Mouse (Mus musculus) ovary, postnatal 36 days (tissue): ENCODE results near the gene Romo1.
A peak's percentile ranks its signal among the peaks of the same experiment; 100 is the strongest.
"Not testable (repeated sequence)": the region's sequence is repeated elsewhere in the genome, so short reads cannot be mapped to it uniquely, and the experiment has no call there.

Experiments
- DNase-seq: peaks from one replicate; pipeline ENCODE4 v3.0.0; 2022; ENCODE audit warnings: low spot score, mixed read lengths

The Romo1 gene

DNA sequence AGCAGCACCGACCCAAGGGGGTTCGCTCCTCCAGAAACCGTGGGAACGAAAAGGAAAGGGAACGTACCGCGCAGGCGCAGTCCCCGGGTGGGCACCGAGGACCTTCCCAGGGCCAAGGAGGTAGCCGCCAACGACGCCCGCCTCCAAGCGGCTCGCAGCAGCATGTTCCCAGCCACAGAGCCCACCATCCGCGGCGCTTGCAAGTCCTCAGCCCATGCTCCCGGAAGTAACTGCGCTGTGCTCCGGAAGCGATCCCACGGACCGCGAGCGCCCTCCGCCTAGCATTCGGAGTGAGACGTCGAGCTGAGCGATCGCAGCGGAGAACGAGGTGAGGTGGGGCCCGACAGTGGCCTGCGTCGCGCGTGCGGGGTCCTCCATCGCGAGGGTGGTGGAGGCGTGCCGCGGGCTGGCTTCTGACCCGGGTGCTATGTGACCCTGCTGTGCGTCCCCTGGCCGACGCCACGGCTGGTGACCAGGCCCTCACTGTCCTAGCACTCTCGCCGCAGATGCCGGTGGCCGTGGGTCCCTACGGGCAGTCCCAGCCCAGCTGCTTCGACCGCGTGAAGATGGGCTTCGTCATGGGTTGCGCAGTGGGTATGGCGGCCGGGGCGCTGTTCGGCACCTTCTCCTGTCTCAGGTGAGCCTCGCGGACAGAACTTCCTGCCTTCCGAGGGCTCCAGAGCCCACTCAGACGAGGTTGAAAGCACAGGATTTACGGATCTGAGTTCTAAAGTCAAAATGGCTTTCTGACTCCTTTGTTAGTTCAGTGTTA lies at the start of gene Romo1, which contains the start of gene Nfs1:
TSS of gene Romo1 (plus strand) at position 87 of the 772 bp plus-strand sequence.
TSS of gene Nfs1 (minus strand) at position 234 of the 772 bp plus-strand sequence.
- peak; percentile 91 for DNase-seq

DNA sequence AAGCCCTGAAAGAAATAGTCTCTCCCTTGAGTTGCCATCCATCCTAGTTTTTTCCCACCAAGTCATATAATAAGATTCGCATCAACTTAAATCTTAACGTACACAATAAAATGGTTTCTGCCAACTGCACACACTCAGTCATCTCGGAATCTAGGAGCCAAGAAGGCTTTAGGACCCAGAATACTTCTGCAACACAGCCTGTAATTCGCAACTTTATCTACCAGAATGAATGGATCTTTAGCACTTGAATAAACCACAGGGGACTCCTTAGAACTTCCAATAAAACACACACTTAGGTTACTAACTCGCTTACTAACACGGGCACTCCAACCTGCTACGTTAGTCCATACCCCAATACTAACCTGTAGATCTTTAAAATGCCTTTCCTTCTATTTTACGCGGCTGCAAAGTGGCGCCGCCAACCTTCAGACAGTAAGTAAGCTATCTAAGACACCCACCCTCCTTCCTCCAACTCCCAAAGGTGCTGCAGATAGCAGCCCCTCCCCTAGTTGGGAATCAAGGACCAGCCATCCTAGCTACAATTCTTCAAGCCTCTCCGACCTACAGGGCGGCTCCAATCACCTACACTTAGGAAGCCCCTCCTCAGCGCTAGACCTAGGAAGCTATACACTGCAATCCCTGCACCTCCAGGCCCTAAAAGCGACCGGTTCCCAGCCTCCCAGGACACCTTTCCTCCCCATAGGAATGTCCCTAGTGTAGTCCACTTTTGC lies 33.0 kb upstream of the Romo1 start:
- DNase-seq = peak; percentile 6

DNA sequence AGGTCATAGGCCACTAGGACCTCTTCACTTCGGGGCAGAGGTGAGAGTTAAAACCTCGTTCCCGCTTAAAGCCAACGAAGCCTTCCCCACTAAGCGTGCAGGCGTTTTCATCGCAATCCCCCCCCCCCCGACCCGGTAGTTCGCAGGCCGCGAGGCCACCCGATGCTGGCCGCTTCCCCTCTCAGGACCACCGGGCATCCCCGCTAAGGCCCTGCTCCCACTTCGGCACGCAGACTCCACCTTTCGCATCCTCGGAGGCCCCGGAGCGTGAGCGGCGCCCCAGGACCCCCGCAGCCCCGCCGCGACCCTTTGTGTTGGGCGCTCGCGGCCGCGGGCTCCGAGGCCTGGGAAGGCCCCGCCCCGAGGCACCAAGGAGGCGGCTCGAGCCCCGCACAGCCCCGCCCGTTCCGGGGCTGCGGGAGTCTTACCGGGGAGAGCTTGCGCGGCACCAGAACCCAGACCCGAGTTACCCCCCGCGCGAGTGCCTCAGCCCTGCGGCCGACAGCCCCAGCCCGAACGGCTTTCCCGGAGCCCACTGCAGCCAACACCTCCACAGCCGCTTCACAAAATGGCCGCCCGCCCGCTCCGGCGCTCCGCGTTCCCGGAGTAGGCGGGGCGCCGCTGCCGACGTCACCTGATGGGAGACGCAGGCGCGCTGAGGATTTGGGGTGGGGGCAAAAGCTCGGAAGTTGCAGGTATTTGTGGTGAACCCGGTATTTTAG lies 32.3 kb upstream of the Romo1 start, which contains the start of the genes Cpne1 and Rbm12:
TSS of gene Cpne1 (minus strand) at position 608 of the 722 bp plus-strand sequence.
TSS of gene Rbm12 (minus strand) at position 621 of the 722 bp plus-strand sequence.
- DNase-seq = peak; percentile 93

DNA sequence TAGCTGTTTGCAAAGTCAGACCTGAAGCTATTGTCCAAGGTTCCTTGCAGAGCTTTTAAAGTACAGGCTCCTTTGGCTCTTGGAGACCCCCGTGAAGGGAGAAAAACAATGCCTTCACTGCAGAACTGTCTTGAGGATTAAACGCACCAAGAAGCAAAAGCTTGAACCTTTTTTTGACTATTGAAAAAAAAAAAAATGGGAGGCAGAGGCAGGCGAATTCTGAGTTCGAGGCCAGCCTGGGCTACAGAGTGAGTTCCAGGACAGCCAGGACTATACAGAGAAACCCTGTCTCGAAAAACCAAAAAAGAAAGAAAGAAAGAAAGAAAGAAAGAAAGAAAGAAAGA lies 31.8 kb upstream of the Romo1 start:
- not testable (repeated sequence) for DNase-seq

DNA sequence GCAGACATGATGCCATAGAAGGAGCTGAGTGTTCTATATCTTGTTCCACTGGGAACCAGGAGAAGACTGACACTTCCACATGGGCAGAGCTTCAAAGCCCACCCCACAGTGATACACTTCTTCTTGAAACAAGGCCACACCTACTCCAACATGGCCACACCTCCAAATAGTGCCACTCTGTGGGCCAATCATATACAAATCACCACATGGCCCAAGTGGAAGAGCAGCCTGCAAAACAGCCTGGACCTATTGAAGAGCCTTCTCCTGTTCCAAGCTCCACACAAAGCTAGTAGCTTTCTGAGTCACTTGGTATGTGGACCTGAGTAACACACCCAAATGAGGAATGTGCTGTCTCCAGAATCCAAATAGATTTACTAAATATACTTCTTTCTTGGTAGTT lies 24.3 kb upstream of the Romo1 start:
- DNase-seq = no peak

DNA sequence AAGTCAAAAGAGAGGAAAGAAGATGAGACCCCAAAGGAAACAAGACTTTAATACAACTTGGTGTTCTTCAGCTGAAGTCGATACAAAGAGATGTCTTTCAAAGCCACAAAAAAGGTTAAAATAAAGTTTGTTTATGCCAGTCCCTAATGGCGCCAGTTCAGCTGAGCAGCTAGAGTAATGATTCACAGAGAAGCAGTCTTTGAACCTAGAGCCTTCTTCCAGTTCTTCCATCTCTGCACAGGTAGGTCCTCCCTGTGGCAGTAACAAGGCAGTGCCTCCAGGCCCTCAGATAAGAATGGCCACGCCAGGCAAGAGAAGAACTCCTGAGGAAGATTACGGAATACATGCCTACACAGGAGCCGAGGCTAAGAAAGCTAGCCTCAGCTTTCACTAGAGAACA lies 20.1 kb upstream of the Romo1 start:
- DNase-seq = no peak

DNA sequence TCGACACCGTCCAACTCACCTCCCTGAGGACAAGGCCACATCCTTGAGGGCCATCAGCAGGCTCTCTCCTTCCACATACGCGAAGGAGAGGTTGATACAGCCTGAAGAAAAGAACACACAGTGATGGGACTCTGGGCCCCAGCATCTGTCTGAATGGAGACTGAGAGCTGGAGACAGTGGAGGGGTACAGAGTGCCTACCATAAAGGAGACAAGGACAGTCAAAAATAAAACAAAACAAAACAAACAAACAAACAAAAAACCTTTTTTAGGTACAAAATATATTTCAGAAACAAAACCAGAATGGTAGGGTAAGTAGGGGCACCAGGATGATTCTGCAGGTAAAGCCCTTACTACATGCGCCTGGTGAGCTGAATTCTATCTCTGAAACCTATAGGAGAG lies 16.8 kb upstream of the Romo1 start, which contains the start of gene Gm28036:
TSS of gene Gm28036 (minus strand) at position 101 of the 400 bp plus-strand sequence.
- no peak for DNase-seq

DNA sequence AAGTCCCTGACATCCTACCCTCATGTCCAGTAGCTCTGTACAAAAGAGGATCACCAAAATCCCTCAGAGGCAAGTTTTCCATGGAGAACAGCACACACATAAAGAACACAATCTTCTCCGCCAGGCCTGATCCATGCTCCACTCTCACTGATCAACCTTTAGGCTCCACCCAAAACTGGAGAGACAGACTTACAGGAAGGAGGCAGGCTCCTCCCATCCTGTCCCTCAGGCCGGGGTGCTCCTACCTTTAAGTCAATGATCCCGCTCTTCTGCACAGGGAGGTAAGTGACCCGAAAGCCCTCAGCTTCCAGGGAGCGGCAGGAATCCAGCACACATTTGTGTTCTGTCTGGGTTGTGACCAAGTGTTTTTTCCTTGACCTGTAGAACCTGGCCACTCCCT lies 9.7 kb upstream of the Romo1 start:
- DNase-seq = no peak

DNA sequence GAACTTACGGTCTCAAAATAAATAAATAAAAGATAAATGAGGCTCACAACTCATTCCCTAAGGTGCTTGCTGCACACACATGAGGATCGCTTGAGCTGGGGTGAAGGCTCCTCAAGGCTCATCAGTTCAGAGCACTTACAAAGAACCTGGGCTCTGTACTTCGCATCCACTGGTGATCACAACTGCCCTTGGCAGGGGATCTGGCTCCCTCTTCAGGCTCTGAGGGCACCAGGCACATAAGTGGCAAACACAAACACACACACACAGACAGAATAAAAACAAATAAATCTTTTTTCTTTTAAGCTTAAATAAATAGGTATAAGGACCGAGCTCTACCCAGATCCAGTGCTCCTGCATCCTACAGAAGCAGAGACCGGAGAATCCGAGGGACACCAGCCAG lies 8.1 kb upstream of the Romo1 start:
- DNase-seq = no peak

DNA sequence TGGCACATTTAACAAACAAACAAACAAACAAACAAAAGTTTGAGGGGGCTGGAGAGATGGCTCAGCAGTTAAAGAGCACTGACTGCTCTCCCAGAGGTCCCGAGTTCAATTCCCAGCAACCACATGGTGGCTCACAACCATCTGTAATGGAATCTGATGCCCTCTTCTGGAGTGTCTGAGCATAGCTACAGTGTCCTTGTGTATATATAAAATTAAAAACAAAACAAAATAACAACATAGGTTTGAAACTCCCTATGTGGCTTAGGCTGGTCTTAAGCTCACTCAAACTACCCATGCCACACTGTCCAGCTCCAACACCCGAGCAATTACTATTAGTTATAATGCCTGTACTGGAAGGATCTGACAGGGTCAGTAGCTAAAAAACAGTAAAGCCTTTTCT lies 1.0 kb upstream of the Romo1 start:
- DNase-seq = no peak

DNA sequence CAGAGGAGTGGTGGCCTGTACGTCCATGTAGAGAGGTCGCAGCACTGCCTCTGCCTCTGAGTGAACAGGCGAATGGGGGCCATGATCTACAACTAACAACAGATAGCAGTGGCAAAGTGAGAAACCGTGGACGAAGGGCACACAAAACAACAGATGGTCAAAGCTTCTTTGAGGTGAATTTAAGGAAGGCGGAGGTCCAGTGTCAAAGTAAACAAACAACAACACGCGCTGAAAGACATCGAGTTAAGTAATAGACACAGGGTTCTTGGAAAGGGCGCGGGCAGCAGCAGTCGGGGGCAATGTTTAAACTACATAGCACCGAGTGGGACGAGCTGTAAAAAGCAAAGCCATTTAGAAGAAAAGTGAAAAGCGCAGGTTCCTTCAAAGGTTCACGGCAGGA lies 472 bp upstream of the Romo1 start:
- no peak for DNase-seq

DNA sequence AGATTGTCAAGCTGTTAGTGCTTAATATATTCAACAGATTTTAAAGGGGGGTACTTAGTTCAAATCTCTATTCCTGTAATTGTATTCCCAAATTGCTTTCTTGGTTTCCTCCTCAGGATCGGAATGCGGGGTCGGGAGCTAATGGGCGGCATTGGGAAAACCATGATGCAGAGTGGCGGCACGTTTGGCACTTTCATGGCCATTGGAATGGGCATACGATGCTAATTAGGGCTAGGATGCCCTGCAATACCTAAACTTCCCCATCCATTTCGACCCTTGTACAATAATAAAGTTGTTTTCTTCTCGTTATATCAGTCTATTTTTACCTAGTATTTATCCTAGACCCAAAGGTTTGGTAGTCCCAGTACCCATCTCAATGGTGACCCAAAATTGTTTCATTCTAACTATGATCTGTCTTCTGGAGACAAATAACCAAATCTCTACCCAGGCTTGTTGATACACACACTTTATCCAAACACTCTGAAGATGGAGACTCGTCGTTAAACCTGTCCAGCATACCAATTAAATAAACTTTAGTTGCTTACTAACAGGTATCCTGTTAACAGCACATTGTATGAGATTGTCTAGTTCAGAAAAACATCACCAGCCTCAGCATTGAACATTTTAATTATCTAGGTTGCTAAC lies 1.8 kb downstream of the Romo1 start:
- no peak for DNase-seq

DNA sequence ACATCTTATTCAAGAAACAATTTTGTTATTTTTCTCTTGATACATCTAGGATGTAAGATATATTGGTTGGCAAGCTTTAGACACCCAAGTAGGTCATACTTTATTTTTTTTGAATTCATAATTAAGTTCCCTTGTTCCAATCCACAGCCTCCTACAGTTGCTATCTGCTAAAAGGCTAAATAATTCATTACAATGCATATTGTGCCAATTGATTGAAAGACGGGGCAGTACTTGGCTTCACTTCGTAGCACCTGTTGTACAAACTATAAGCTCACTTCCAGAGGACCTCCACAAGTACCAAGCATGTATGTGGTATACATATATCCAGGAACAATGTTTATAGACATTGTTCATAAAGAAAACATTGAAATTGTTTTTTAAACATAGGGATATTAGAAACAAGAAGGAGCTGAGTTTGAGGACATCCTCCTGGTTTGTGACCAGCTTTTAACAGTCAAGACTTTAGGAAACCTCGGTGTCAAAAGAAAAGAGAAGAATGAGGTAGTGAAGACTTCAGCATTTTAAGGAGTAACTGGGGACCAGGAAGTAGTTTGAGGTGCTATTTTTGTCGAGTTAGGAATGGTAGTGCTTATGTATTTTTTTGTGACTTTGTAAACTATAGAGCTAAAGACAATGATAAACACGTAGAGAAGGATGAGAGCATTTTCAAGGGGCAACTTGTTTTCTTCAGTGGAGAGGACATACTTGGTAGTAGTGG lies 2.6 kb downstream of the Romo1 start:
- DNase-seq = no peak

DNA sequence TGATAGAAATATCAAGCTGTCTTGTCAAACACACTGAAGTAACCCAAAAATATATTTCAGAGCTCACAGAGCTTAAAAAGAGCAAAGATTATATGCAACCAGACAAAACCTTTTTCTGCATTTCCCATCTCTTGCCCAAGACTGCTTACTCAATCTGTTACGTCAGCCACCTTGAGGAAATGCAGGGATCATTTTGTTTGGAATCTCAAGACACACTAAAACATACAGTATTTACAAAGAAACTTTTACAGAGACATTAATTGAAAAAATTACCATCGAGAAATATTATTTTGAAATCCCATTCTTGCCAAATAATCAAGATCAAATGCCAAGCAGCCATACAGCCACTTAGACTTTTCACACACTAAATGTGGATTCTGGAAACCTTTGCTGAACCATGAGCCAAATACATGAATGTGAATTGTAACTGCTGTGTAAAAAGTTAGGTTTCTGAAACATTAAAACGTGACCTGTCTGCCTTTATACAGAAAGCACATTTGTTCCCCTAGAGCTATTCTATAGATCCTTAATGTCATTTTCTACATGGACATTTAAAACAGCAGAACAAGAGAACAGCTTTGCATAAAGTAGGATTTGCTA lies 3.6 kb downstream of the Romo1 start:
- DNase-seq = no peak

DNA sequence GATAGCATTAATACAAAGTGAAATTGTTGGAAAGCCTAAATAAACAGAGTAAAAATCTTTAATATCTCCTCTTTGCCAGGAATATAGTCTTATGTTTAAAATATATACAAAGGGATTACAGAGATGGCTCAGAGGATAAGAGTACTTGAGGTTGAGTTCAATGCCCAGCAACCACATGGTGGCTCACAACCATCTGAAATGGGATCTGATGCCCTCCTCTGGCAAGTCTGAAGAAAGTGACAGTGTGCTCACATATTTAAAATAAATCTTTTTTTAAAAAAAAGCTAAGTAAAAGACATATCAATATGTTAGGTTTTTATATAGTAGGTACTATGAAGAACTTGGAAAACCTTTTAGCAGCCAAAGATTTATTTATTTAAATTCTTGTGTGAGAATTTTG lies 7.7 kb downstream of the Romo1 start:
- DNase-seq = no peak

DNA sequence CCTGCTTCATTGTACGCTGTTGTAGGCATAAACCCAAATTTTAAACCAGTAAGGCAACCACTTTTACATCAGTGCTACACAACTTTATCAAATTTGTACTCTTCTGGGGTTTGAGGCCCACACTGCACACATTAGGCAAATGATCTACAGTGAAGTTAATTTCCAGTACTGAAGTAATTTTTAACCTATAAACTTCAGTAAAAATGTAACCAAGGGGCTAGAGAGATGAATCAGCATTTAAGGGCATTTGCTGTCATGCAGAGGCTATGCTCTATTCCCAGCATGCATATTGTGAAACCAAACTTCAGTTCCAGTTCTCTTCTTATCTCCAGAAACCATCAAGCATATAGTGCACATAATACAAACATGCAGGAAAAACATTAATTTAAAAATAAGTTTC lies 21.6 kb downstream of the Romo1 start:
- DNase-seq = no peak

DNA sequence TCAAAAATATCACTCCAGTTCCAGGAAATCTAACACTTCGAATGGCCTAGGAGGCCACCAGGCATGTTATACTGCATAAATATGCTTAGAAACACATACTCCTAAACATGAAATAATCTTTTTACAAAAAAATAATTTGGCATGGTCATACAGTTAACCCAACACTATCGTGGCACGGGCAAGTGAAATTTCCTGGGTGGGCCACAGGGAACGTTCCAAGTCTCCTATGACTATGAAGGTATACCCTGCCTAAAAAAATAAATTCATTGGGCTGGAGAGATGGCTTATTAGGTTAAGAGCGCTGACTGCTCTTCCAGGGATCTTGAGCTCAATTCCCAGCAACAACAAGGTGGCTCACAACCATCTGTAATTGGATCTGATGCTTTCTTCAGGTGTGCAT lies 22.7 kb downstream of the Romo1 start:
- no peak for DNase-seq

DNA sequence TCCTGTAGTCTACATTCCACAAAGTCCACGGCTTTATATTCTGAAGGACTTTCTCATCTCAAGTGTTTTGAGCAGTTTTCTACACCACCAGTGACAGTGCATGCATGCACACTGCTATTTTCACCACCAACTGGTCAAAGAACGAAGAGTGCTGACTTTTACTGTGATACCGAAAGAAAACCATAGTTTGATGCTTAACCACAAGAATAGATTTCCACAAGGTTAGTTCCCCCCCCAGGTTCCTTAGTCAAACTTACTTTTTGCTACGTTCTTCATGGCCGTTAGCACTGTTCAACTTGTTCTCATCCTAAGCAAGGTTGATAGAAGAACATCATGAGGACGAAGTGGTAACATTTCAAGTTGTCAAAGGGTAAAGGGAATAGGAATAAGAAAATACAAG lies 33.2 kb downstream of the Romo1 start:
- no peak for DNase-seq

DNA sequence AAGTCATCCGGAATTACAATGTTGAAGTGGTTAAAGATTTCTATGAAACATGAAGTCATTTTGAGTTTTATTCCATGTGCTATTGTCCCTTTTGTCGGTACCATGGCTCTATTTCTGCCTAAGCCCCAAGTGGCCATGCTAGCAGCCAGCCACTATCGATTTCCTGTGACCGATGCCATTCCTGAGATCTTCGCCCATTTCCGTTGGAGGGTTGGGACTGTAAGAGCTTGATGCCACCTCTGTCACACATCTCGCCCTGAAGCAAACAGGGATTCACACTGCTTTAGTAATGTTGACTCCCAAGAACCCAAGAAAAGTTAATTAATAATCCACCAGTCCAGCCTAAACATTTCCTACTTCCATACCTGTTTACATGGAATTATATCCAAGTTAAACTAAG lies 33.8 kb downstream of the Romo1 start:
- DNase-seq = no peak

DNA sequence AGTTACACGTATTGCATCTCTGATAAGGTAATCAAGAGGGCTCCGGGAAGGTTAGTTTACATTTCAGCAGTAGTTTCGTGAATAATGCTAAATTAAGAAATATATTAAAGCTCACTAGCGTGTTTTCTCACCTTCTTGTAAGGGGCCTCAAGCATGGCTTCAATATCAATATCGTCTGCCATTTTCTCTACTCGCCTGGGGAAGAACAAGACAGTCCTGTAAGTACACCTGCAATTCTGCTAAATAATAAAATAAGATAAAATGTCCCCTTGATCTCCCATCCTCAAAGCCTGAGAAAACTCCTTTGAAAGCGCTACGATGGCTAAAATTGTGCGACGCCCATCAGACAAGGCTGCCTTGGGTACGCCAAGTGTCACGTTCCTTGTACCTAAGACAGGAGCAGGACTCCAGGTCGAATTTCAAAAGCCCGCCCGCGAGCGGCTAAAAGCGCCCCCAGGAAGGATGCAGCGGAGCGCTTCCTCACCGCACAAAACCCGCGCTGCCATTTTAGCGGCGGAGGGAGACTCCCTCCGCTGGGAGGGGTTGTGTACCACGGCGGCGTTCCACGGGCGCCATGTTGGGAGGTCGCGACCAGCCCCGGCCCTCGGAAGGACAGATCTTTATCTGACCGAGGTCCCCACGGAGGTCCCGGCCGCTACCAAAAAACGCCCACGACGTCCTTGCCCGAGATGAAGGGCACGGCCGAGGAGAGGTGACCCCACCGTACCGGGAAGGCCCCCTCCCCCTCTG lies 35.4 kb downstream of the Romo1 start:
- peak; percentile 76 for DNase-seq

DNA sequence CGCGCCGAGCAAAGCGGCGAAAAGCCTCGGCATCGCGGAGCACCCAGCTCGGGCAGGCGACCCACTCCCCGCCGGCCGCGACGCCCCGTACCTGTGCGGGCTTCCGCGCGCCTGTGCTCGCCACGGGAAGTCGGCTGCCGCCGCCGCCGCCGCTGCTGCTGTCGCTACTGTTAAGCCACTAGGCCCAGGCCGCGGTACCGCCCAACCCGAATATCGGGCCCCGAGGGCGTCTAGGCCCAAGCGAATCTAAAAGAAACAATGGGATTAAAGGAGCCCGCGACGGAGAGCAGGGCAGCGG lies 35.9 kb downstream of the Romo1 start:
- no peak for DNase-seq
